Mouse (Mus musculus) B cell, adult 2 months (primary cell): ENCODE measurements around the gene Pcnx.
"Not testable (repeated sequence)": the region's sequence is repeated elsewhere in the genome, so short reads cannot be mapped to it uniquely, and the experiment has no call there.

Experiments
- DNase-seq, 2 experiments: peaks; one replicate each; pipeline ENCODE4 v3.0.0; 2022

Gene Pcnx

GRCm38 (mm10) chr12:81971042-81971883 lies 111.4 kb downstream of the Pcnx start:
- DNase-seq, result peak; percentile 29 to 31

- no peak for DNase-seq
Observed at GRCm38 (mm10) chr12:81971884-81972362, 112.1 kb downstream of the Pcnx start.

GRCm38 (mm10) chr12:81974806-81975205 lies 115.0 kb downstream of the Pcnx start:
- peak; percentile 37 to 48 for DNase-seq

DNA sequence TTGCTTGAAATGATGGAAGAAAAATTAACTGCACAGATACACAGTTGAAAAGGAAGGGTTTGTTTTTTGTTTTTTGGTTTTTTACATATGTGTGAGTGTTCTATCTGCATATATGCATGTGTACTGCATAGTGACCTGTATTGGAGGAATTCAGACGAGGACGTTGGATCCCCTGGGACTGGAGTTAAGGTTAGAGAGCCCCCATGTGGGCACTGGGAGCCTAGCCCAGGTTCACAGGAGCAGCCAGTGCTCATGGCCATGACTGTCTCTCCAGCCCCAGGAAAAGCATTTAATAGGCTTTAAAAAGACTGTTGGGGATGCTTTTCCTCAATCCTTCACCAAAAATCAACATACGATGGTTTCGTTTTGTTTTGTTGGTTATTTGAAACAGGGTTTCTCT lies 117.5 kb downstream of the Pcnx start:
- DNase-seq, result no peak

DNA sequence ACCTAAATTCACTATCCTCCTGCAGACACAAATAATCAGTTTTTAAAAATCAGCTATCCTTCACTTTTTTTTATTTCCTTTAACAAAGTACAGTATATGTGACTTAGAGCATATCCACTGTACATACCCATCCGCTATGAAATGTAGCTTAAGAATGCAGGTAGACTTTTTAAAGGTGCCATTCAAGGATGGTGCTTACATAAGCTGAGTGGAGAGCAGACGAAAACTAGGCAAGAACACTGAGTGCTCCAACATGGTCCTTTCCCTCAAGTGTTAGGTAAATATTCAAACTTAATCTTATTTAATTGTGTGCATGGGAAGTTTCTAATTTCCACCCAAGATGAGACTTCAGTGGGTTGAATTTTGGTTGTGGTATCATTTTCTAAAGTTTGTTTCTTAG lies 119.5 kb downstream of the Pcnx start:
- DNase-seq, result no peak

GRCm38 (mm10) chr12:81992106-81992505 lies 132.3 kb downstream of the Pcnx start:
- DNase-seq, result no peak

DNA sequence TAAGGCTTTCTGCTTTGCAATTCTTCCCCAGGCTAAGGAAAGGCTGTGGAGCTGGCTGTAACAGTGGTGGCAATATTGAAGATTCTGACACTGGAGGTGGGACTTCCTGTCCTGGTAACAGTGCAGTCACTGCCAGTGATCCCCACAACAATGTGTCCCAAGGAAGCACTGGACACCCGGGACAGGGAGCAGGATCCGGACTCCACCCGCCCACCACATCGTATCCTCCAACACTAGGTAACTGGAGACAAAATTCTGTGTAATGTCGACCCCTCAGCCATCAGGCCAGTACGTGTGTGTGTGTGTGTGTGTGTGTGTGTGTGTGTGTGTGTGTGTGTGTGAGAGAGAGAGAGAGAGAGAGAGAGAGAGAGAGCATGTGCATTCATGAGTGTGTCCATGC lies 133.2 kb downstream of the Pcnx start:
- no peak for DNase-seq

GRCm38 (mm10) chr12:81994911-81995667 lies 135.3 kb downstream of the Pcnx start:
- no peak for DNase-seq

GRCm38 (mm10) chr12:81996679-81997362 lies 137.0 kb downstream of the Pcnx start:
- no peak for DNase-seq

DNA sequence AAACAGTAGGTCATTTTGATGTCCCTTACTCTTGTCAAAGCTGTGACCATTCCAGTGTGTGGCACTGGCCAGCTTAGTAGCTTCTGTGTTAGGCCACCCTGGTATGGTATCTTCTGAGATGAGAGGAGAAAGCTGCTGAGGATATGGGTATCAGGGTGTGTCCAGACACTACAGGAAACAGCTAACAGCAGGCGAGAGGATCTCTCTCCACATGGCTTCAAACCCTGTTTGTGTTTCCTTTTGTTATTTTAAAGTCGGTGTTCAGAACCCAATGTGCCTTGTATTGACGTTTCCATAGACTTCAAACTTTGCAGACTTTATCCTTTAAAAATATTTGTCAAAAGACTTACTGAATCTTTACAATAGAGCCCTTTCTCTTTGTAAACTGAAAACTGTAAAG lies 137.7 kb downstream of the Pcnx start:
- no peak for DNase-seq

DNA sequence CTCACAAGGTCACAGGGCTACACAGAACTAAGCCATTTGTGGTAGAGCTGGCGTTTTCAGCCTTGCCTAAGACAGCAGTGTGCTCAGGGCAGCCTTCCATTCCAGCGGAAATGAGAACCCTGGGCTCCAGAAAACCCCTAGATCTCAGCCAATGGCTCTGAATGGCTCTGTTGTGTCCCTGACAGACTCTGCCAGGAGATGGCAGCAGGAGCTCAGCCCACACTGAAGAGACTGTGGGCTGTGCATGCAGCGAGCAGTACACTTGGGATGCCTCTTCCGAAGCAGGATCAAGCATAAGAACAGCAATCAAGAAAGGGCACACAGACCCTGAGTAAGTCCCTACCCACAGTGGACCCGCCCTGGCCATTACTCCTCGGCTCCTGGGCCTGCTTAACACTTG lies 142.9 kb downstream of the Pcnx start:
- not testable (repeated sequence) for DNase-seq

DNA sequence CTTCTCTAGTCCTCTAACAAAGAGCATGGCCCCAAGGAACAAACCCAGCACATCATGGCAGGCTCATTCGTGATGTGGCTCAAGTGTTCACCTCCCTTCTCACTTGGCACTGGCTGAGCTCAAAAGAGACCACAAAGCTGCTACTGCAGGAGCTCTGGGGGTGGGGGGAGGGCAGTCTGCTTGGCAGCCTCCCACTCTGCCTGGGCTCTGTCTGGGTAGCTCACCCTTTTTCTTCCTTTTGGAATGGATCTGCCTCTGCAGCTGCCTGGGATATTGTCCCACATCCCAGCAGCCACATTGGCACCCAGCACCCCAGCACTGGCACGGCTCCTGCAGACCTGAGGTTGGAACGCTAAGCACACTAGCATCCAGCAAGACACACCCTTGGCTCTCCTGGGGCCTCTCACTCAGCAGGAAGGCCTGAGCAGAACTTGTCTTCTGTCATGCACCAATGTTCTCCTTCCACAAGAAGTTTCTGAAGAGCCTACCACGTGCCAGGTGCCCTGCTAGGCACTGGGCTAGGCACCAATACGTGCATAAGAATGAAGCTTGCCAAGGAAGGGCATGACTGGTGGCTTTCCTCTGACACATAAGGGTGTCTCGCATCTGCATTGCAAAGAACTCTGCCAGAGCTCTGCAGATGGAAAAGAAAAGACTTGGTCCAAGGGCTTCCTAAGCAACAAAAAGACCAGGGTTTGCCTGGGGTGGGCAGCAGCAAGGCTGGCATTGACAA lies 166.2 kb downstream of the Pcnx start:
- DNase-seq, result not testable (repeated sequence)

DNA sequence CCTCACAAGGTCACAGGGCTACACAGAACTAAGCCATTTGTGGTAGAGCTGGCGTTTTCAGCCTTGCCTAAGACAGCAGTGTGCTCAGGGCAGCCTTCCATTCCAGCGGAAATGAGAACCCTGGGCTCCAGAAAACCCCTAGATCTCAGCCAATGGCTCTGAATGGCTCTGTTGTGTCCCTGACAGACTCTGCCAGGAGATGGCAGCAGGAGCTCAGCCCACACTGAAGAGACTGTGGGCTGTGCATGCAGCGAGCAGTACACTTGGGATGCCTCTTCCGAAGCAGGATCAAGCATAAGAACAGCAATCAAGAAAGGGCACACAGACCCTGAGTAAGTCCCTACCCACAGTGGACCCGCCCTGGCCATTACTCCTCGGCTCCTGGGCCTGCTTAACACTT lies 173.7 kb downstream of the Pcnx start:
- not testable (repeated sequence) for DNase-seq

DNA sequence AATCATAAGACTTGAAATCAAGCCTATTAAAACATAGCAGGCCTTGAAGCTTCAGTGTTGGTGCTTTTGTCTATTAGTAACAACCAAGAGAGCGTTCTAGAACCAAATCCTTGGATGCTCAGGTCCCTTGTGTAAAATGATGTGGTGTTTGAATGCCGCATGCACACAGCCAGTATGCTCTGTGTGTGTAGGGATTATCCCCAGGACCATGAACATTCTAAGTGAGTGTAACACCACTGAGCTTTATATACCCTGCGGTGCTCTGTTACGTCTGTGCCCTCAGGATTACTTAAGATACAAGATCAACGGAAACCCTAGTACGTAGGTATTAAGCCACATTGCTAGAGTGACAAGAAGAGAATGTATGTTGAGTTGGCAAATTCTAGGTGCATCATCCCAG lies 174.2 kb downstream of the Pcnx start:
- not testable (repeated sequence) for DNase-seq

DNA sequence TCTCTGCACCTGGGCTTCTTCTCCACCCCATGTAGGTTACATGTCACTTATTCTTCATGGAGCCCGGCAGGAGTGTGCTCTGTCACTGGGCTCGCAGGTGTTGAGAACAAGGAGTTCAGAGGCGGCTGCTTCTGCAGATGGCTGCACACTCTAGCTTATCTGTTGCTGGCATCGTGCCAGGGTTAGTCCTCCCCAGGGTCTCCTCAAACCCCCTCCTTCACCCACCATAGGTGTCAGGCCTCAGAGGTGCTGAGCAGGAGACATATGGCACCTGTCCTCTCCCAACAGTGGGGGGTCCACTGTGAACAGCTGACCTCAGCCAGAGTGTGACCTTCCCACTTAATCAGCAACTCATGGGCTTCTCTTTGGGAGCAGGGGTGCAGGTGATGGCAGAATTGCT lies 184.3 kb downstream of the Pcnx start:
- not testable (repeated sequence) for DNase-seq
